Mouse (Mus musculus): Measurements from ENCODE around the gene Olfr1031. TPM values are rescaled to one million over a fixed set of nuclear protein-coding genes. Genes with fewer than 3 reads are reported as not detected.

Gene Olfr1031
- polyA plus RNA-seq (2012; rRNA removed), result not detected in 2 replicates

DNA sequence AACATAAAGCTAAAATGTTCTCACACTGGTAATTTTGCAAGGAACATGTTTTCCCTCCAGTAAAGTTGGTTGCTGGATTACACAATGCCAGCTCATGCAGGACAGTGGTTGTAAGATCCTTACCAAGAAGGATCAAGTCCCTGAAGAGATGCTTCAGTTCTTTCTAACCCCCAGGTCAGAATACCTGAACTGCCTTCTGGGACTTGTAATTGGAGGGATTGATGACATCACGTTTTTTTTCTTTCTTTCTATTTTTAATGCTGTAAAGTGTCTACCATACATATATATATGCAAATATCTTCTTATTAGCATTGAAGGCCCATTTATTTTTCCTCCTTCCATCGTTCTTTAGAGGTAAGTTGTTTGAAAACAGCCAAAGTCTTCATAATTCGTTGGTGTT, at the start of gene Olfr1031:
Olfr1031 (plus strand) TSS at position 301 of the 400 bp plus-strand sequence.

GRCm38 (mm10) chr2:85950137-85950536, 40.0 kb upstream of the Olfr1031 start, which contains the start of gene Olfr1028:
TSS of gene Olfr1028 (plus strand) at chr2:85950437.

GRCm38 (mm10) chr2:85973595-85973994, 16.5 kb upstream of the Olfr1031 start, which contains the start of gene Olfr1029:
TSS of gene Olfr1029 (plus strand) at chr2:85973895.

DNA sequence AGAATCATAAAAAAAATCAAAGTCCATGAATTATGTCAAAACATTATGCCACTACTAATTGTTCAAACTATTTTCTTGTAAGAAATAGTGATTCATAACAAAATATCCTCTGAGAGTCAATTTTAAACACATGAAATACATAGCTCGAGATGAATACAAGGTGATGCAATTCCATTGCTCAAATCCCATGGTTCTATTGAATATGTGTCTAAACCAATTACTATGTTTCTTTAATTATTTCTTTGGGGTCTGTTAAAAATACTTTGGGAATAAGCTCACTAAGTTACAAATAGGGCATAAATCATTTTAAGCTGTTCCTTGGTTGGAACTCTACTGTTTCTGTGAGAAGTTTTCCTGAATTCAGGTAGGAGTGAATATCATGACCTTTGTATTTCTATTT, 11.1 kb upstream of the Olfr1031 start, which contains the start of gene Olfr1030:
Olfr1030 (plus strand) TSS at position 301 of the 400 bp plus-strand sequence.

DNA sequence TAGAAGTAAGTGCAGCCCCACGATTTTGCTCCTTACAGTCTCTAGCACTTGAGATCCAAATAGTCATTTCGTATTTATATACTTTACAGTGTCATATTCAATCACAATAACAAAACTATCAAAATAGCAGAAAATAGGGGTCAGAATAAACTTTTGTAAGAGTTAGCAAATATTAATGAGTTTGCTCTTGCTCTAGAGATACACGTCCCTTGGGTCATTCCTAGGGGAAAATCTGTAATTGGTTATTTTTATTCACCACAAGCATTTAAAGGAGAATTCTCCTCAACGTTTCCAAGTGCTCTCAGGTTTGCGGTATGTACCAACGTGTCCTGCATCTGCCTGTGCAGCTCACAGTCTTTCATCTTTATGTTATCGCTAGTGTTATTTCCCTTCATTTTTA, 15.1 kb downstream of the Olfr1031 start, which contains the start of gene Olfr1032:
Olfr1032 (plus strand) TSS at position 301 of the 400 bp plus-strand sequence.

GRCm38 (mm10) chr2:86020406-86020805, 30.3 kb downstream of the Olfr1031 start, which contains the start of gene Olfr1033:
TSS of gene Olfr1033 (plus strand) at chr2:86020633.

Other genes with a start within 250 kb of the Olfr1031 start
- gene Olfr1012, start 227.5 kb upstream of the Olfr1031 start, polyA plus RNA-seq (2012; rRNA removed), result not detected in 2 replicates
- gene Olfr1013, start 223.2 kb upstream of the Olfr1031 start, polyA plus RNA-seq (2012; rRNA removed), result not detected in 2 replicates
- gene Olfr1014, start 217.6 kb upstream of the Olfr1031 start, polyA plus RNA-seq (2012; rRNA removed), result not detected in 2 replicates
- not detected in 2 replicates for gene Olfr1015, start 208.3 kb upstream of the Olfr1031 start, polyA plus RNA-seq (2012; rRNA removed)
- not detected in 2 replicates for gene Olfr1016, start 187.8 kb upstream of the Olfr1031 start, polyA plus RNA-seq (2012; rRNA removed)
- not detected in 2 replicates for gene Olfr1018, start 171.8 kb upstream of the Olfr1031 start, polyA plus RNA-seq (2012; rRNA removed)
- gene Olfr1019, start 144.8 kb upstream of the Olfr1031 start, polyA plus RNA-seq (2012; rRNA removed), result not detected in 2 replicates
- not detected in 2 replicates for gene Olfr1020, start 143.3 kb upstream of the Olfr1031 start, polyA plus RNA-seq (2012; rRNA removed)
- gene Olfr1022, start 121.7 kb upstream of the Olfr1031 start, polyA plus RNA-seq (2012; rRNA removed), result not detected in 2 replicates
- gene Olfr1023, start 104.7 kb upstream of the Olfr1031 start, polyA plus RNA-seq (2012; rRNA removed), result not detected in 2 replicates
- gene Olfr1024, start 85.3 kb upstream of the Olfr1031 start, polyA plus RNA-seq (2012; rRNA removed), result not detected in 2 replicates
- not detected in 2 replicates for gene Olfr1025-ps1, start 75.1 kb upstream of the Olfr1031 start, polyA plus RNA-seq (2012; rRNA removed)
- not detected in 2 replicates for gene Olfr1026, start 68.7 kb upstream of the Olfr1031 start, polyA plus RNA-seq (2012; rRNA removed)
- gene Olfr1028, start 39.9 kb upstream of the Olfr1031 start, polyA plus RNA-seq (2012; rRNA removed), result not detected in 2 replicates
- gene Olfr1029, start 16.4 kb upstream of the Olfr1031 start, polyA plus RNA-seq (2012; rRNA removed), result 0.29 and 0.58 TPM in 2 replicates
- gene Olfr1030, start 11.0 kb upstream of the Olfr1031 start, polyA plus RNA-seq (2012; rRNA removed), result 0.03 and 0.05 TPM in 2 replicates
- gene Olfr1032, start 15.2 kb downstream of the Olfr1031 start, polyA plus RNA-seq (2012; rRNA removed), result not detected in 2 replicates
- 1.4 and 1.5 TPM in 2 replicates for gene Olfr1033, start 30.3 kb downstream of the Olfr1031 start, polyA plus RNA-seq (2012; rRNA removed)
- gene Olfr1034, start 55.6 kb downstream of the Olfr1031 start, polyA plus RNA-seq (2012; rRNA removed), result 0.37 and 0.41 TPM in 2 replicates
- not detected in 2 replicates for gene Olfr1036, start 83.7 kb downstream of the Olfr1031 start, polyA plus RNA-seq (2012; rRNA removed)
- not detected in 2 replicates for gene Olfr1037, start 97.1 kb downstream of the Olfr1031 start, polyA plus RNA-seq (2012; rRNA removed)
- not detected in 2 replicates for gene Olfr1039, start 145.6 kb downstream of the Olfr1031 start, polyA plus RNA-seq (2012; rRNA removed)
- gene Olfr1040, start 156.4 kb downstream of the Olfr1031 start, polyA plus RNA-seq (2012; rRNA removed), result not detected in 2 replicates
- not detected in 2 replicates for gene Olfr1042, start 171.5 kb downstream of the Olfr1031 start, polyA plus RNA-seq (2012; rRNA removed)
- gene Olfr1043, start 177.2 kb downstream of the Olfr1031 start, polyA plus RNA-seq (2012; rRNA removed), result not detected in 2 replicates
- gene Olfr1044, start 187.5 kb downstream of the Olfr1031 start, polyA plus RNA-seq (2012; rRNA removed), result not detected in 2 replicates
- not detected in 2 replicates for gene Olfr52, start 195.4 kb downstream of the Olfr1031 start, polyA plus RNA-seq (2012; rRNA removed)
- gene Olfr1045, start 212.7 kb downstream of the Olfr1031 start, polyA plus RNA-seq (2012; rRNA removed), result not detected in 2 replicates
- gene Olfr1046, start 229.0 kb downstream of the Olfr1031 start, polyA plus RNA-seq (2012; rRNA removed), result not detected in 2 replicates
- gene Olfr1047, start 241.1 kb downstream of the Olfr1031 start, polyA plus RNA-seq (2012; rRNA removed), result not detected in 2 replicates
- not detected in 2 replicates for gene Olfr1048, start 250.0 kb downstream of the Olfr1031 start, polyA plus RNA-seq (2012; rRNA removed)